Mouse (Mus musculus) neural tube, embryonic 14.5 days (tissue): ENCODE measurements around the gene Adamtsl1. TPM values are rescaled to one million over a fixed set of nuclear protein-coding genes. Genes with fewer than 3 reads are reported as not detected.

Experiments
- ATAC-seq: fragments of 200-750 bp; cut with Nextera tagmentation; 2 replicates; pipeline ENCODE4 v1.8.0; 2017; ENCODE audit warnings: low read depth, mild to moderate bottlenecking, moderate TSS enrichment, moderate library complexity
- H3K27ac ChIP-seq: fragments of 300-500 bp; sonication (generic); 2 replicates; pipeline ENCODE4 v1.5.1; 2014; ENCODE audit warnings: low read depth, mild to moderate bottlenecking, control low read depth, low read length, moderate library complexity, mixed read lengths
- H3K27me3 ChIP-seq: fragments of 300-500 bp; sonication (generic); 2 replicates; pipeline ENCODE4 v1.6.1; 2014; ENCODE audit warnings: low read length; ENCODE audit not compliant: control insufficient read depth, insufficient read depth
- H3K36me3 ChIP-seq: fragments of 300-500 bp; sonication (generic); 2 replicates; pipeline ENCODE4 v1.6.1; 2014; ENCODE audit warnings: low read length, mixed read lengths; ENCODE audit not compliant: control insufficient read depth, insufficient read depth
- H3K4me1 ChIP-seq: fragments of 300-500 bp; sonication (generic); 2 replicates; pipeline ENCODE4 v1.6.1; 2014; ENCODE audit warnings: low read length; ENCODE audit not compliant: control insufficient read depth, insufficient read depth
- H3K4me2 ChIP-seq: fragments of 300-500 bp; sonication (generic); 2 replicates; pipeline ENCODE4 v1.6.1; 2014; ENCODE audit warnings: mild to moderate bottlenecking, low read depth, low read length, control low read depth
- H3K4me3 ChIP-seq: fragments of 300-500 bp; sonication (generic); 2 replicates; pipeline ENCODE4 v1.5.1; 2014; ENCODE audit warnings: low read depth, low read length, control low read depth, mixed read lengths
- H3K9ac ChIP-seq: fragments of 300-500 bp; sonication (generic); replicated peaks from 2 replicates; pipeline ENCODE4 v1.6.1; 2014; ENCODE audit warnings: low read depth, mild to moderate bottlenecking, control low read depth, low read length, mixed read lengths
- H3K9me3 ChIP-seq: fragments of 300-500 bp; sonication (generic); 2 replicates; pipeline ENCODE4 v1.6.1; 2016; ENCODE audit warnings: low read length; ENCODE audit not compliant: control insufficient read depth
- WGBS: fragments of 180-500 bp; shearing (Covaris S2); extraction: QIAGEN DNeasy Blood & Tissue Kit; methylation state at CpG from one replicate; pipeline ENCODE4 v1.1.7; 2014; 5-methylcytosine and 5-hydroxymethylcytosine counted together
- polyA plus RNA-seq: library from polyadenylated mRNA; unstranded; fragments of >200 nt; fragmentation: Nextera tagmentation; extraction: Ambion mirVana; gene quantifications from 2 replicates; pipeline ENCODE4 v1.2.1, GENCODE M21; 2014

Adamtsl1 gene
- polyA plus RNA-seq, 1 experiment from 2014 or later, result 17.6 TPM

DNA sequence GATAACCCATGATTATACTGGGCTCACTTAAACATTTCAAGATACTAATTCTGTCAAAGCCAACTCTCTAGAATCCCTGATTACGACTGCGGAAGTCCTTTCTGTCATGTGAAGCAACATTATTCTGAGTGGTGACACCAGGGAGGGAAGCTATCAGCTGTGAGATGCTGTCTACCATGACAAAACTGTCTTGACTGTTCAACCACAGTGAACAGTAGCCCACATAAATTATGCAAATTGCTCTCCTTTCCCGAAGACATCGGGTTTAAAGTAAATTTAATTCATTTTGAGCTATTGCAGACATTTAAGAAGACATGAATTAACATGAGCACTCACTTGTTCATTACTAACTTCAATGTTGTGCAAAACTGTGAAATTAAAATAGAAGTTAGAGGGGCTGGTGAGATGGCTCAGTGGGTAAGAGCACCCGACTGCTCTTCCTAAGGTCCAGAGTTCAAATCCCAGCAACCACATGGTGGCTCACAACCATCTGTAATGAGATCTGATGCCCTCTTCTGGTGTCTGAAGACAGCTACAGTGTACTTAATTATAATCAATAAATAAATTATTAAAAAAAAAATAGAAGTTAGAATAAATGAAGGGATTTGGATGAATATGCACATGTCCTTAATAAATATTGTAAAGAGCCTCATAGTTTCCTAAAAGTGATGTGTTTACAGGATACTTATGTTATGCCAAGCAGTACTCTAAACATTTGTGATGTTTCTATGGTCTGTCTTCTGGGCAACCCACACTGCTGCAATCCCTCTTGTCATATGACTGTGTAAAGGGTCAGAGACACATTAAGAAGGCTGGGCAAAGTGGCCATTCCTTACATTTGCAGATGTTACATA, 249.4 kb downstream of the Adamtsl1 start:
- H3K36me3 ChIP-seq, result no peaks in the 10 kb centered on the region
- H3K4me3 ChIP-seq, result no peak overlapping the region
- no peak overlapping the region for H3K27ac ChIP-seq
- no peaks in the 10 kb centered on the region for H3K27me3 ChIP-seq
- no peaks in the 10 kb centered on the region for H3K4me1 ChIP-seq
- ATAC-seq, result no peak
- H3K9me3 ChIP-seq, result no peaks in the 10 kb centered on the region
- no peak overlapping the region for H3K9ac ChIP-seq
- no peak overlapping the region for H3K4me2 ChIP-seq
- WGBS, result 65% methylated on average over 5 of the region's 5 CpGs

DNA sequence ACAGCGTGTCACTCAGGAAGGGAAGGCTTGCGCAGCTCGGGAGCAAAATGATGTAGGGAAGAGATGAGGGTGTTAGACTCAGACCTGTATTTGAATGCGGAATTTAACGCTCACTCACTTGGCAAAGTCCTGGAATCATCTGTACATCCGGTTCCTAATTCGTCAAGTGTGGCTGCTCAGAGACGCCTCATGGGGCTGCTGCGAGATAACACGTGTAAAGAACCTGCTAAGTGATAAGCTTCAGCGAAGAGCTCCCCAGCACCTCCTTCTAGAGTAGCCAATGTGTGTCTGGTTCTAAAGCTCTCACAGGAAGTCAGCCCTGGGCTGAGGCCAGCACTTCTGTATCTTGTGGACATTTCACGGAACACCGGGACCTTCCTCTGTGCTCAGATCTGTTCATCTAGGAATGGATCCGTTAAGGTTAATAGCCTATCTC, 250.1 kb downstream of the Adamtsl1 start:
- Histone ChIP-seq H3K9me3 (no peaks in the 10 kb centered on the region), H3K4me3 (no peak overlapping the region), H3K36me3 (no peaks in the 10 kb centered on the region), H3K4me2 (no peak overlapping the region), H3K4me1 (no peaks in the 10 kb centered on the region), H3K9ac (no peak overlapping the region), H3K27ac (no peak overlapping the region), H3K27me3 (no peaks in the 10 kb centered on the region)
- 88% methylated on average over 14 of the region's 14 CpGs for WGBS
- no peak for ATAC-seq

DNA sequence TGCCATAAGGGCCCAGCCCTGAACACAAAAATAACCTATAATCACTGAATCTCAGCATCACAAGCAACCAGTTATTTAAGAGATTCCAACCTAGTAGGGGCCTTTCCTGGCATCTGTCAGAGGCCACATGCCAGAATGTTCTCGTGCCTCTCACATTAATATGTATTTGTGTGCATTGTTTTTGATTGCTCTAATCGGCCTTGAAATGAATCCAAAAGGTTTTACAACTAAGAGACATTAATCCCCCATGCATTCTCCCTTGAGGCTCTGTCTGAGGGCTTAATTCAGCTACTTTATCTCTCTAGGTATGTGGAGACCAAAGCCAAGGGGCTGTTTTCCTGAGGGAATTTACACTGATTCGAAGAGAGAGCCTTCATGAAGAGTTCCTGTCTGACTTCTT, 250.5 kb downstream of the Adamtsl1 start:
- no peak for ATAC-seq
- H3K4me3 ChIP-seq, result no peak overlapping the region
- H3K4me2 ChIP-seq, result no peak overlapping the region
- H3K9ac ChIP-seq, result no peak overlapping the region
- no peak overlapping the region for H3K27ac ChIP-seq
- H3K36me3 ChIP-seq, result no peaks in the 10 kb centered on the region
- H3K4me1 ChIP-seq, result no peaks in the 10 kb centered on the region
- 46% methylated on average over 3 of the region's 3 CpGs for WGBS
- H3K27me3 ChIP-seq, result no peaks in the 10 kb centered on the region
- no peaks in the 10 kb centered on the region for H3K9me3 ChIP-seq

DNA sequence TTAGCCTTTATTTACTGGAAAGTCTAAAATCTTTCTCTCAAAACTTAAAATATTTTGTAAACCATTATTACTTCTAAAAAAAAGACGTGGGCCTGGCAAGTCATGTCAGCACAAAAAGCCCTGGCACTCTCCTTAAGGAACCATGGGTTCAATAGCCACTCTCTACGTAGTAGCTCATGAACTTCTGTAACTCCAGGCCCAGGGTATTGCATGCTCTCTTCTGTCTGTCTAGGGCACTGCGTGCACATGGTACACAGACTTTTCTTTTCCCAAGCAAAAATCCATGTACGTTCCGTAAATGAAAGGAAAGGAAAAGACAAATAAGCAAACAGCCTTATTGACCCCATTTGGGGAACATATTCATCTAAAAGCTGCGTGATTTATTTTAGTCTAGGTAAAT, 253.7 kb downstream of the Adamtsl1 start:
- no peaks in the 10 kb centered on the region for H3K9me3 ChIP-seq
- WGBS, result 76% methylated on average over 6 of the region's 6 CpGs
- H3K27ac ChIP-seq, result no peak overlapping the region
- no peaks in the 10 kb centered on the region for H3K36me3 ChIP-seq
- ATAC-seq, result no peak
- no peak overlapping the region for H3K9ac ChIP-seq
- H3K27me3 ChIP-seq, result no peaks in the 10 kb centered on the region
- H3K4me1 ChIP-seq, result no peaks in the 10 kb centered on the region
- no peak overlapping the region for H3K4me3 ChIP-seq
- H3K4me2 ChIP-seq, result no peak overlapping the region

DNA sequence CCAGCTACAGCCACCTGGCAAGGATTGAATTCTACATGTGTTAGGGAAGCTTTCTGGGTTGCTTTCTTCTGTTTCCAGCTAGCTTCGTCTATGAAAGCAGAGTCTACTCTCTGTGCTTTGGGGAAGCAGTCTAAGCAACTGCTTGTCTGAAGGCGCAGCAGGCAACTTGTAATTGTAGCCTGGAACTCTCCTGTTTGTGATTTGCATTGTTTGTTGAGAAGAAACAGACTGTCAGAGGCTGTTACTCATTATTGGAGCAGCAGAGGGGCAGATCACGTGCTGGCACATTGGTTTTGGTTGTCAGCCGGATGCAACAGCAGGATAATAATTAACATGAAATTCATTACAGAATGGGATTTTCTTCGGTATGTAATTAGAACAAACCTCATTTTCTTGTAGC, 254.1 kb downstream of the Adamtsl1 start:
- H3K4me2 ChIP-seq, result no peak overlapping the region
- H3K4me3 ChIP-seq, result no peak overlapping the region
- WGBS, result 24% methylated on average over 5 of the region's 5 CpGs
- no peaks in the 10 kb centered on the region for H3K9me3 ChIP-seq
- no peak overlapping the region for H3K9ac ChIP-seq
- H3K27me3 ChIP-seq, result no peaks in the 10 kb centered on the region
- ATAC-seq, result peak; percentile 78
- no peaks in the 10 kb centered on the region for H3K4me1 ChIP-seq
- H3K36me3 ChIP-seq, result no peaks in the 10 kb centered on the region
- no peak overlapping the region for H3K27ac ChIP-seq

DNA sequence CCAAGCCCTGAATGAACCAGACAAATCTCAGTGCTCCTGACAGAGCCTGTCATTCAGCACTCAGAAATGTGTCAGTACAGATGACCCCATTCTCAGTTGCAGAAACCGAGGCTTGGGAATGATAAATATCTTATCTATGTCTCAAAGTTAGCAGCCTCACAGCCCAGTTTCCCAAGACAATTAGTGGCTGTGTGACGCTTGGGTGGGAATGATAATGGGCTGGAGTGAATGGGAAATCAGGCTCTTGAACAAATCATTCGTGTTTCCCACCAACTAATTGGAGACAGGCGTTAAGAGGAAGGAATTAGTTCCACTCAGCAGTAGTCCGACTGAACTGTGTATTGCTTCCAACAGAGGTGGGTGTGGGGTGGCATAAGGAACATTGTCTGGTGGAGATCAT, 268.5 kb downstream of the Adamtsl1 start:
- no peaks in the 10 kb centered on the region for H3K4me1 ChIP-seq
- no peaks in the 10 kb centered on the region for H3K27me3 ChIP-seq
- 7% methylated on average over 5 of the region's 5 CpGs for WGBS
- no peak overlapping the region for H3K27ac ChIP-seq
- H3K9ac ChIP-seq, result no peak overlapping the region
- no peak overlapping the region for H3K4me3 ChIP-seq
- H3K36me3 ChIP-seq, result no peaks in the 10 kb centered on the region
- H3K9me3 ChIP-seq, result no peaks in the 10 kb centered on the region
- no peak overlapping the region for H3K4me2 ChIP-seq
- ATAC-seq, result peak; percentile 34; the same call in 1 of the 2 replicates

DNA sequence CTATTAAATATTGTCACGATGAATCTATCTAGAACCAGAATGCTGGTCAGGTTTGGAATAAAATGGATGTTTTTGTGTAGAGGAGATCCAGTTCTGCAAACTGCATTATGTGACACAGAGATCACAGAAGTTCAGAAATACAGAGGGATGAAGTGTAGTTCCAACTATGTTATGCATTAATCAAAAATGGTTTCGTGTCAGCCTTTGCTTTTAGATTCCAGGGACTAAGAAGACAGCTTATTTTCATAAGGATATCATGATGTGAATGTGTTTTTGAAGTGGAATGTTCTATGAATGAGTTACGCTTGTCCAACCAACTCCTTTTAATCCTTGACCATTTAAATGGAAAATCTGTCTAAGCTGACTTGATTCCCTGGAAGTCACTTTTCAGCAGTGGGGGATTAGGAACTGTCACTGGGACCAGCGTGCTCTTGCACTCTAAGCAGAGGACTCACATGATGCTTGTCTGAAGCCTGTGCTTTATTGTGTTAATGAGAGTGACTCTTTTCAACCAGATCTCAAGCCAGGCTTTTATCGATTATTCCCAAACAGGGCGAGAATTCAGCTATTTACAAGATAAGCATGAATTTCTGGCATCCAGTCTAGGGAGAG, 269.9 kb downstream of the Adamtsl1 start:
- Histone ChIP-seq H3K9me3 (no peaks in the 10 kb centered on the region), H3K4me2 (no peak overlapping the region), H3K27me3 (no peaks in the 10 kb centered on the region), H3K4me1 (no peaks in the 10 kb centered on the region), H3K27ac (no peak overlapping the region), H3K36me3 (no peaks in the 10 kb centered on the region), H3K4me3 (no peak overlapping the region), H3K9ac (no peak overlapping the region)
- ATAC-seq, result no peak
- WGBS, result 38% methylated on average over 6 of the region's 6 CpGs

DNA sequence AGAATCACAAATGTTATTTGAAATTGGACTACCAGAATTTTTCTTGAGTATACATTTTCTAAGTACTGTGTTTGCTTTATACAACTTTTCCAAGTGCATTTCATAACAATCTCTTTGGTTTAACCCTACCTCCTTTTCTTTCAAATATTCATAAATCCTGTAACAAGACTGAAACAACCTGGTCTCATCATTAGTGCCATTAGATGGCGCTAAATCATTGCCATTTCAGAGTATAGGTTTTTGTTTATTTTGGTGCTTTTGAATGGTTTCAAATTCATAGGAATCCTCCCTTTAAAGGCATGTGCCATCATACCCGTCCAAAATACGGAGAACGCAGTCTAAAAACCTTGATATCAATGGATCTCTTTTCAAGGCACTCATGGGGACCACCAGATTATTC, 270.5 kb downstream of the Adamtsl1 start:
- H3K36me3 ChIP-seq, result no peaks in the 10 kb centered on the region
- no peaks in the 10 kb centered on the region for H3K27me3 ChIP-seq
- H3K4me3 ChIP-seq, result no peak overlapping the region
- H3K27ac ChIP-seq, result no peak overlapping the region
- H3K9me3 ChIP-seq, result no peaks in the 10 kb centered on the region
- no peak for ATAC-seq
- WGBS, result 39% methylated on average over 4 of the region's 4 CpGs
- H3K9ac ChIP-seq, result no peak overlapping the region
- H3K4me1 ChIP-seq, result no peaks in the 10 kb centered on the region
- H3K4me2 ChIP-seq, result no peak overlapping the region

DNA sequence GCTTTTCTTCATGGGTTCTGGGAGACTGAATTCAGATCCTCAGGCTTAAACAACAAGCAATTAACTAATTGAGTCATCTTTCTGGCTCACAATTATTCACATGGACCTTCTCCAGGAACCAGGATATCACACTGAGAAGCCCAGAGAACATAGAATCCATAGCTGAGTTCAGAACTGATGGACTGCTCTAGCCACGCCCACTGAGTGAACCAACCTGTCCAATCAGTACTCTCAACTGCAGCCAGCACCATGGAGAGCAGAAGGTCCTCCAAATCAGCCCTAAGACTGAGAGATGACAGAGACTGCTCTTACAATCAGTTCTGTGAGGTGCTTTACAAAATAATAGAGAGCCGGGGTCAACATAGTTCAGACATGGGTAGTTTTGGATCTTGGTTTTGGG, 276.3 kb downstream of the Adamtsl1 start:
- Histone ChIP-seq H3K9ac (no peak overlapping the region), H3K4me3 (no peak overlapping the region), H3K4me2 (no peak overlapping the region), H3K27me3 (no peaks in the 10 kb centered on the region), H3K9me3 (no peaks in the 10 kb centered on the region), H3K27ac (no peak overlapping the region), H3K4me1 (no peaks in the 10 kb centered on the region), H3K36me3 (no peaks in the 10 kb centered on the region)
- no peak for ATAC-seq
- WGBS, result 67% methylated on average over 2 of the region's 2 CpGs
